Mouse (Mus musculus): ENCODE results near the gene Gm49403.

Gene Gm49403

DNA sequence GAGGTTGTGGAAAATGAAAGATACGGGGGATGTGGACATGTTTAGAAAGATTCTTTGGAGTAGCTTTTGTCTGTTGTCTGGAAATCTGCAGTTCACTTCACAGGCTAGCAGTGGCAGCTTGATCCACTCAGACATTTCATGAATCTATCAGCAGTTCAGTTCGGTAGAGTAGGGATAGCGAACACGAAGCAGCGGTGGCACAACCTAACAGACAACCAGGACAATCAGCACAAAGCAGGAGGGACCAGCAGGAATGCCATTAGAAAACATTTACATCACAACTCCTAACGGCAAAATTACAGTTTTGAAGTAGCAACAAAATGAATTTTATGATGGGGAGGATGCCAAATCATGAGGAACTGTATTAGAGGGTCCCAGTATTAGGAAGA is 35.9 kb downstream of the Gm49403 start:
- no peak for DNase-seq

DNA sequence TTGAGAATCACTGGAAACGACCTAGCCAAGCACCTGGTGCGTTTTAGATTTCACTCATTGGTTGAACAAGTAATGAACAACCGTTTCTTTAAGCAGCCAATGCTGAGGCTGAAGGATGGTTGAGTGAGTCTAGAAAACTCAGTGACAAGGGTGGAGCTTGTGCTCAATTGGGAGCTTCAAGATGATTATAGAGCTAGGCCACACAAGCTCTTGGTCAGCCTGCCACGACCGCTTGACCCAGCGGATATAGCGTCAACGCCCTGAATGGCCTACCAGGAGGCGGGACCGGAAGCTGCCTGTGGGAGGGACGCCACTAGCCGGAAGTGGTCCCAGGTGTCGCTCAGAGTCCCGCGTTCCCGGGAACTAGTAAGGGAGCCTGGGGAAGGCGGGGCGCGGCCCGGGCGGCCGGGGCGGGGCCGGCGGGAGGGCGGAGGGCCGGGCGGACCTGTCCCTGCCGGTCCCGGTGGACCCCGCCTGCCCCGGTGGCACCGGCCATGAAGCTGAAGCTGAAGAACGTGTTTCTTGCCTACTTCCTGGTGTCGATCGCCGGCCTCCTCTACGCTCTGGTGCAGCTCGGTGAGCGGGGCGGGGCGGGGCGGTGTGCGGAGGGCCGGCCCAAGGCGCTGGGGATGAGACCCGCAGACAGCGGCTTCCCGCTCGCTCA is 36.5 kb downstream of the Gm49403 start, which contains the start of gene B3gat3:
Gene B3gat3 (plus strand): TSS at position 302 of the 664 bp plus-strand sequence.
- DNase-seq, result peak; percentile 94

GRCm38 (mm10) chr19:8920836-8921291 is 37.1 kb downstream of the Gm49403 start:
- no peak for DNase-seq

DNA sequence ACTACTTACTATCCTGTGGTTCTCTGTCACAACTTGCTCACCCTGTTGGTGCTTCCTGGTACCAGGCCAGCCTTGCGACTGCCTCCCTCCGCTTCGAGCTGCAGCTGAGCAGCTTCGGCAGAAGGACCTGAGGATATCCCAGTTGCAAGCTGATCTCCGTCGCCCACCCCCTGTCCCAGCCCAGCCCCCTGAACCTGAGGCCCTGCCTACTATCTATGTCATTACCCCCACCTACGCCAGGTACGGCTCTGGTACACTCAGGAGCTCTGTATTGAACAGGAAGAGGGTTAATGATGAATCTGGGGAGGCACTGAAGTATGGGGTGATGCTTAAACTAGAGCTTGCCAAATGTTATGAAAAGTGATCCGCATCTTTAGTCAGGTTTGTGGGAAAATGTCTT is 38.0 kb downstream of the Gm49403 start:
- no peak for DNase-seq

- DNase-seq, result no peak
Observed at GRCm38 (mm10) chr19:8926766-8927165, 43.0 kb downstream of the Gm49403 start.

DNA sequence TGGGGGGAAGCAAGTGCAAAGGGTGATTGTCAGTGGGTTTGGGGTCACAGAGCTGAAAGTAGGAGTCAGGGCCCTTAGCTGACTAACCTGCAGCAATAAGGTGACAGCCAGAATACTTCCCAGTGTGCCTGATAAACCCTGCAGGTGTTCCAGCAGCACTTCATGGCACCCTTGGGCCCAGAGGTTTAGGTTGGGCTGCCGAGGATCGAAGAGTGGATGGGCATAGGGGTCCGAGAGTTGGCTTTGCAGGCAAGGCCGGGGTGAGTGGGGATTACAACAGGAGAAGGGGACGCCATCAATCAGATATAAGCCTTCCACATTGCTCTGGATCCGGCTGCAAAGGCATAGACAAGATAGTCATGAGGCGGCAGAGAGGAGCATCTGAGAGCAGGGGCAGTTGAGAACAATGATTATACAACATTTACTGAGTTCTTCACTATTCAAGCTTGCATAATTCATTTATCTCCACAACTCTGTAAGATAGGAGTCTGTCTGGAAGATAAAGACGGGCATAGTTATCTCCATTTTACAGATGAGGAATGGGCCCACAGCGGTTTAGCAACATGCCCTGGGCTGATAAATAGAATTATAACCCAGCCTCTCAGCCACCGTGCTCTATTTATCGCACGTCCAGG is 44.3 kb downstream of the Gm49403 start:
- no peak for DNase-seq

DNA sequence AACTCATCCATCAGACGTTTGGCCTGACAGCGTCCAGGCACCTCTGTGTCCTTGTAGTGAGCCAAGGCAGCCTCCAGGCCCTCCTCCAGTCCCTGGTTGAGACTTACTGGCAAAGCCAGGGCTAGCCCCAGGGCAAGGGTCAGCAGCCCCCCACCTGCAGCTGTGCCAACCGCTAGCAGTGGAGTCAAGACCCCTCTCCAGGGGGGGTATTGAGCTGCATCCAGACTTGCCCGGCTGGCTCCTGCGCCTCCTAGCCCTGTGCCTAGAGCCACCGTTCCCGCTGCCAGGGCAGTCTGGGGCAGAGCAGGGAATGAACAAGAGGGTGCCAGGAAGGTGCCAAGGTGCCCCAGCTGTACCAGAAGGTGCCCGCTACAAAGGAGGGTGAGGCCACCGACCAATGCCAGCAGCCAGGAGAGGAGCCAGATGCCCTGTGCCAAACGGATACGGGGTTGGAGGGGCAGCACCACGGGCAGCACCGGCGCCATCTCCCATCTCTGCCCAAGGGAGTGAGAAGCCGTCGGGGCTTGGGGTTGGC is 45.0 kb downstream of the Gm49403 start:
- DNase-seq, result no peak

- DNase-seq, result peak; percentile 56
Observed at GRCm38 (mm10) chr19:8929224-8930088, 45.7 kb downstream of the Gm49403 start, which contains the start of the genes Rom1 and Eml3. TSS of gene Rom1 (minus strand) at chr19:8929356. TSS of gene Eml3 (plus strand) at chr19:8929552.

GRCm38 (mm10) chr19:8930117-8930516 is 46.4 kb downstream of the Gm49403 start:
- no peak for DNase-seq

DNA sequence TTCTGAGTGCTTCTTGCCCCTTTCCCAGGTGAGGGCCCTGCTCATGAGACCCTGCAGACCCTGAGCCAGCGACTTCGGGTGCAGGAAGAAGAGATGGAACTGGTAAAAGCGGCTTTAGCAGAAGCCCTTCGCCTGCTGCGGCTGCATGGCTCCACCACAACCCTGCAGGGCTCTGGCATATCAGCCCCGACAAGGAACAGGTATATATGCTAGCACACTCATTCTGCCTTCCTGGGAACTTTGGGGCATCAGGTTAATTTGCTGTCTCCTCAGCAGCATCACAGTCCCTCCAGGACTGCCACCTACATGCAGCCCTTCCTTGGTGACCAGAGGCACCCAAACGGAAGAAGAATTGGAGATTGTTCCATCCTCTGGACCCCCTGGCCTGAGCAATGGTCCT is 47.0 kb downstream of the Gm49403 start:
- no peak for DNase-seq

GRCm38 (mm10) chr19:8936736-8937135 is 53.0 kb downstream of the Gm49403 start:
- no peak for DNase-seq
